Comparison of ENCODE assay signal across 17 mouse cellular contexts in genomic region chr16:42779957-42780356, GRCm38 (mm10).
DNase-seq lines count a peak whose midpoint lies in the region; ATAC-seq and TF ChIP-seq lines count a peak whose summit lies in the region.
"Had no signal": no experiment of that assay in that cellular context is flagged by ENCODE, and none has a peak within 500 bp of the region (broad histone marks: within the 10 kb centered on the region; RNA-seq: fewer than 3 reads in every experiment).

No protein-coding gene starts in this region.

- ATAC-seq in hindbrain, postnatal 0 days: no peak
- ATAC-seq in hindbrain, embryonic 16.5 days: no peak
- no peak for ATAC-seq in intestine, embryonic 15.5 days

- DNase-seq in adrenal gland, postnatal 10 days: peak; percentile 22
- DNase-seq in adrenal gland, adult 18-20 months (ENCODE audit: low spot score in 2 of 2): no peak
- DNase-seq in hindbrain, postnatal 0 days (ENCODE audit: low spot score): peak; percentile 6
- peak; percentile 7 to 21 for DNase-seq in urinary bladder, postnatal 36 days (ENCODE audit: low spot score in 2 of 2)
- DNase-seq in urinary bladder, adult 2 months (ENCODE audit: low spot score): no peak
- DNase-seq in embryo, embryonic 11 days: no peak
- DNase-seq: cerebellum, adult 11 months; gastrocnemius, postnatal 36 days; kidney, adult 11 months; layer of hippocampus, postnatal 36 days; right cerebral cortex, adult 18-20 months had no signal

- no peak overlapping the region for H3K27ac ChIP-seq in hindbrain, postnatal 0 days
- no peak overlapping the region for H3K27ac ChIP-seq in hindbrain, embryonic 16.5 days (ENCODE audit: low read depth, low read length)
- no peak overlapping the region for H3K27ac ChIP-seq in intestine, embryonic 15.5 days
- H3K27ac ChIP-seq: embryonic facial prominence, embryonic 13.5 days had no signal

- no peaks in the 10 kb centered on the region for H3K36me3 ChIP-seq in hindbrain, postnatal 0 days (ENCODE audit: insufficient read depth, low read length)
- no peaks in the 10 kb centered on the region for H3K36me3 ChIP-seq in hindbrain, embryonic 16.5 days (ENCODE audit: control insufficient read depth, insufficient read depth, low read length)
- H3K36me3 ChIP-seq in intestine, embryonic 15.5 days: no peaks in the 10 kb centered on the region
- H3K36me3 ChIP-seq: embryonic facial prominence, embryonic 13.5 days; forebrain, embryonic 10.5 days; hindbrain, embryonic 13.5 days had no signal

- no peaks in the 10 kb centered on the region for H3K9me3 ChIP-seq in hindbrain, postnatal 0 days (ENCODE audit: low read length)
- H3K9me3 ChIP-seq in hindbrain, embryonic 16.5 days (ENCODE audit: control insufficient read depth, low read length): no peaks in the 10 kb centered on the region
- H3K9me3 ChIP-seq in intestine, embryonic 15.5 days: no peaks in the 10 kb centered on the region
- H3K9me3 ChIP-seq: embryonic facial prominence, embryonic 13.5 days; forebrain, embryonic 10.5 days; hindbrain, embryonic 13.5 days had no signal

- H3K4me3 ChIP-seq in hindbrain, postnatal 0 days (ENCODE audit: low read length): no peak overlapping the region
- H3K4me3 ChIP-seq in hindbrain, embryonic 16.5 days (ENCODE audit: low read length): no peak overlapping the region
- no peak overlapping the region for H3K4me3 ChIP-seq in intestine, embryonic 15.5 days (replicated peaks)
- H3K4me3 ChIP-seq: embryonic facial prominence, embryonic 13.5 days; forebrain, embryonic 10.5 days; hindbrain, embryonic 13.5 days had no signal

- WGBS in hindbrain, postnatal 0 days: 88% methylated on average over 3 of the region's 3 CpGs
- 75% methylated on average over 3 of the region's 3 CpGs for WGBS in hindbrain, embryonic 16.5 days
- 79% methylated on average over 3 of the region's 3 CpGs for WGBS in intestine, embryonic 15.5 days

- H3K9ac ChIP-seq in hindbrain, postnatal 0 days (replicated peaks; ENCODE audit: low read length): no peak overlapping the region
- H3K9ac ChIP-seq in hindbrain, embryonic 16.5 days (ENCODE audit: low read depth, low read length): no peak overlapping the region
- H3K9ac ChIP-seq in intestine, embryonic 15.5 days: no peak overlapping the region
- H3K9ac ChIP-seq: embryonic facial prominence, embryonic 13.5 days; hindbrain, embryonic 13.5 days had no signal

- peaks cover 9% of the 10 kb centered on the region; the same call in 1 of the 2 replicates for H3K4me1 ChIP-seq in hindbrain, postnatal 0 days (ENCODE audit: insufficient read depth, low read length)
- peaks cover 15% of the 10 kb centered on the region for H3K4me1 ChIP-seq in hindbrain, embryonic 16.5 days (ENCODE audit: control insufficient read depth, insufficient read depth, low read depth, low read length)
- H3K4me1 ChIP-seq in intestine, embryonic 15.5 days (replicated peaks): no peaks in the 10 kb centered on the region

- no peak for TF ChIP-seq CTCF in hindbrain, postnatal 0 days (IDR thresholded peaks at IDR 0.05; ENCODE audit: low read depth)

- H3K27me3 ChIP-seq in hindbrain, postnatal 0 days (ENCODE audit: insufficient read depth, low read length): no peaks in the 10 kb centered on the region
- no peaks in the 10 kb centered on the region for H3K27me3 ChIP-seq in hindbrain, embryonic 16.5 days (replicated peaks; ENCODE audit: control insufficient read depth, insufficient read depth, low read length)
- no peaks in the 10 kb centered on the region for H3K27me3 ChIP-seq in intestine, embryonic 15.5 days (replicated peaks)
- H3K27me3 ChIP-seq: embryonic facial prominence, embryonic 13.5 days; hindbrain, embryonic 13.5 days had no signal

- no peak overlapping the region for H3K4me2 ChIP-seq in hindbrain, postnatal 0 days (ENCODE audit: low read depth, low read length)
- H3K4me2 ChIP-seq in hindbrain, embryonic 16.5 days (ENCODE audit: low read length): no peak overlapping the region
- H3K4me2 ChIP-seq in intestine, embryonic 15.5 days (replicated peaks): no peak overlapping the region
- H3K4me2 ChIP-seq: embryonic facial prominence, embryonic 13.5 days; hindbrain, embryonic 13.5 days; liver, embryonic 11.5 days had no signal

Comparison
In these comparisons a context has a peak if more than half of its experiments do, and no peak if none do; other contexts are left out.
1. DNase-seq: peak in adrenal gland, postnatal 10 days (single experiment), hindbrain, postnatal 0 days (single experiment) and urinary bladder, postnatal 36 days (2 of 2); none in adrenal gland, adult 18-20 months (0 of 2), urinary bladder, adult 2 months (single experiment) and embryo, embryonic 11 days (single experiment).